Comparison of ENCODE assay signal across 18 mouse cellular contexts in genomic region chr19:10822534-10822933, GRCm38 (mm10). TPM values are rescaled to one million over a fixed set of nuclear protein-coding genes. Genes with fewer than 3 reads are reported as not detected.
"Had no signal": no experiment of that assay in that cellular context is flagged by ENCODE, and none has a peak within 500 bp of the region (broad histone marks: within the 10 kb centered on the region; RNA-seq: fewer than 3 reads in every experiment).

No protein-coding gene starts in this region.

- H3K9ac ChIP-seq: neural tube, embryonic 13.5 days; neural tube, embryonic 15.5 days; stomach, embryonic 15.5 days had no signal

- H3K36me3 ChIP-seq: neural tube, embryonic 13.5 days; neural tube, embryonic 15.5 days; stomach, embryonic 15.5 days had no signal

- H3K4me2 ChIP-seq: neural tube, embryonic 13.5 days; neural tube, embryonic 15.5 days; stomach, embryonic 15.5 days had no signal

- H3K4me3 ChIP-seq: neural tube, embryonic 13.5 days; neural tube, embryonic 15.5 days; stomach, embryonic 15.5 days had no signal

- H3K27me3 ChIP-seq: neural tube, embryonic 13.5 days; neural tube, embryonic 15.5 days; stomach, embryonic 15.5 days had no signal

- H3K4me1 ChIP-seq: neural tube, embryonic 13.5 days; neural tube, embryonic 15.5 days; stomach, embryonic 15.5 days had no signal

- H3K27ac ChIP-seq: neural tube, embryonic 13.5 days; neural tube, embryonic 15.5 days; stomach, embryonic 15.5 days; stomach, postnatal 0 days had no signal

- DNase-seq: retina, postnatal 1 day; right cerebral cortex, adult 18-20 months; right cerebral cortex, postnatal 14 days; right cerebral cortex, postnatal 25 days; right cerebral cortex, postnatal 4 days; spleen, adult 18-20 months; thymus, adult 18-20 months; thymus, adult 2 months; thymus, postnatal 14 days; thymus, postnatal 25 days; thymus, postnatal 36 days; thymus, postnatal 4 days had no signal

- H3K9me3 ChIP-seq: neural tube, embryonic 13.5 days; neural tube, embryonic 15.5 days; stomach, embryonic 15.5 days had no signal

RNA-seq across cellular contexts. Expression of gene Cd6, which starts 7.3 kb away (rescaled TPM):
- polyA plus RNA-seq: neural tube, embryonic 13.5 days; neural tube, embryonic 14.5 days; neural tube, embryonic 15.5 days; testis, adult 2 months had no signal
